Mouse (Mus musculus): ENCODE measurements around the gene Clip1. TPM values are rescaled to one million over a fixed set of nuclear protein-coding genes. Genes with fewer than 3 reads are reported as not detected.

The Clip1 gene
- total and polyA plus RNA-seq, 3 experiments, result 13.3 to 23.0 TPM; not detected in 1

DNA sequence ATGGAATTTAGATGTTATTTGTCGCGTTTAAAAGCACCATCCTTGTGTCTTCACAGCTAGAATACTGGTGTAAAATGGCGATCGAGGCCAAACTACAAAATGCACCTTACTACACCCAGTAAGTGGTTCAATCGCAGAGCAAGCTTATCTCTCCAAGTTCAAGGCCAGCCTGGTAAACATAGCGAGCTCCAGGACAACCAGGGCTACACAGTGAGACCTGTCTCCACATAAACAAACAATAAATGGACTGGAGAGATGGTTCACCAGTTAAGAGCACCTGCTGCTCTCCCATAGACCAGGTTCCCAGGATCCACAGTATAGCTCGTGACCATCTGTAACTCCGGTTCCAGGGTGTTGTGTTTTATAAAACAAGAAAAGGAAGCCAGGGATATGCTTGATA is 111.1 kb downstream of the Clip1 start:
- Histone ChIP-seq H3K36me3 (ENCODE audit: control insufficient read depth in 1 of 2, insufficient read depth in 2 of 2, low read length in 2 of 2) (peaks cover 0 to 11% of the 10 kb centered on the region in 2 experiments; a peak in 2 of 4 replicates), H3K9me3 (replicated peaks; ENCODE audit: insufficient read depth, low read length) (no peaks in the 10 kb centered on the region), H3K27me3 (ENCODE audit: control insufficient read depth in 1 of 2, insufficient read depth in 2 of 2, low read length in 2 of 2) (no peaks in the 10 kb centered on the region), H3K27ac (ENCODE audit: control insufficient read depth, low read depth, low read length) (no peak overlapping the region), H3K9ac (ENCODE audit: control insufficient read depth, low read depth, low read length, poor library complexity, severe bottlenecking) (peak overlapping the region; percentile 34), H3K4me3 (ENCODE audit: control insufficient read depth in 1 of 2, insufficient read depth in 1 of 2, low read depth in 2 of 2, low read length in 2 of 2) (peak overlapping the region; percentile 21 to 38), H3K4me1 (ENCODE audit: control insufficient read depth in 1 of 2, insufficient read depth in 2 of 2, low read length in 2 of 2) (peaks cover 4 to 7% of the 10 kb centered on the region in 2 experiments), H3K79me2 (ENCODE audit: control insufficient read depth, insufficient read depth, low read length, poor library complexity) (peaks cover 9% of the 10 kb centered on the region)
- no peak for TF ChIP-seq USF1 (IDR thresholded peaks at IDR 0.05; ENCODE audit: low read depth, low read length)
- TF ChIP-seq ZNF384 (IDR thresholded peaks at IDR 0.05; ENCODE audit: low read depth, low read length), result no peak
- no peak for TF ChIP-seq MEF2A (IDR thresholded peaks at IDR 0.05; ENCODE audit: extremely low read depth, insufficient replicate concordance, low read depth, low read length, poor library complexity, severe bottlenecking)
- TF ChIP-seq TBP (IDR thresholded peaks at IDR 0.05; ENCODE audit: low read depth, low read length), result no peak
- DNase-seq (ENCODE audit: low read depth, low spot score), result peak; percentile 49

DNA sequence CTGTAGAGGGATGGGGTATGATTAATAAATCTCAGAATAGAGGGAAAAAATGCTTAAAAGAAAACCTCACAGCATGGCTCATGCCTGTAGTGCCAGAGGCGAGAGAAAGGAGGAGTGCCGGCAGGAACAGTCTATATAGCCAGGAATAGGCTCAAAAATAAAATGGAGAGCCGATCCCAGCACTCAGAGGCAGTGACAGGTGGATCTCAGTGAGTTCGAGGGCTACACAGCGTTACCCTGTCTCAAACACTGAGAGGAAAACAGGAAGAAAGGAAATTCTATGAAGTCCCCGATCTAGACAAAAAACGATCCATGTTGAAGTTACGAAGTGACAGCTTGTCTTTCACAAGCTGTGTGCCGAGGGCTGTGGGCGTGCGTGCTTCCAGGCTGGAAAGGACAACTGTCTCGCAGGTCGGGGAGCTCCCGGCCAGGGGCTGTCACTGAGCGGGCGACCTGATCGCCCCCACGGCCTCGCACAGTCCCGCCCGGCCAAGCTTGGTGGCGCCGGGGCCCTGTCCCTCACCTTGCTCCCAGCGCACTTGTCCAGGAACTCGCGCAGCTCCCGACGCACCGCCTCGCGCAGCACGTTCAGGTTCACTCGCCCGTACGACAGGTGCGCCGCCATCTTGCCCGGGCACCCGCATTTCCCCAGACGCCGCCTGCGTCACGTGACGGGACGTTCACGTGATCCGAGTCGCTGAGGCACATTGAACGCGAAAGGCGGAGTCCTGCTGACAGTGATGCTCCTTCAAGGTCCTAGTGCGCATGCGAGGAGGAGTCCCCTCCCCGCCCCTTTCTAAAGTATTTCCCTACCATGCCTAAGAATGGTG is 111.8 kb downstream of the Clip1 start, which contains the start of gene Vps33a:
Gene Vps33a, minus strand, starts transcription at position 682 of the 830 bp plus-strand sequence.
- peak within 1 kb of the TSS; percentile 71 to 72 for H3K4me3 ChIP-seq (ENCODE audit: control insufficient read depth in 1 of 2, insufficient read depth in 1 of 2, low read depth in 2 of 2, low read length in 2 of 2)
- peaks cover 4 to 7% of the 10 kb centered on the region in 2 experiments for H3K4me1 ChIP-seq (ENCODE audit: control insufficient read depth in 1 of 2, insufficient read depth in 2 of 2, low read length in 2 of 2)
- TF ChIP-seq SIN3A (IDR thresholded peaks at IDR 0.05; ENCODE audit: low read length) (peak; percentile 99), NRF1 (IDR thresholded peaks at IDR 0.05; ENCODE audit: insufficient read depth, low read depth, low read length, poor library complexity, severe bottlenecking) (peak; percentile 80), POLR2AphosphoS2 (IDR thresholded peaks at IDR 0.05; ENCODE audit: low read length) (0 out of 2 replicates have a peak, but pooled peaks have one; percentile 29), POLR2A (IDR thresholded peaks at IDR 0.05; ENCODE audit: control insufficient read depth in 1 of 2, insufficient read depth in 1 of 2, low read depth in 1 of 2, low read length in 2 of 2, poor library complexity in 1 of 2) (peak; percentile 81 to 84), ZC3H11A (IDR thresholded peaks at IDR 0.05; ENCODE audit: low read depth, low read length) (no peak), TCF12 (IDR thresholded peaks at IDR 0.05; ENCODE audit: low read depth, low read length) (peak; percentile 57), MYC (IDR thresholded peaks at IDR 0.05; ENCODE audit: low read depth, low read length) (peak; percentile 76; the same call in 1 of the 2 replicates), RAD21 (IDR thresholded peaks at IDR 0.05; ENCODE audit: low read depth, low read length) (no peak), NELFE (IDR thresholded peaks at IDR 0.05; ENCODE audit: low read depth, low read length) (peak; percentile 66), MXI1 (IDR thresholded peaks at IDR 0.05; ENCODE audit: low read depth, low read length) (peak; percentile 96), TBP (IDR thresholded peaks at IDR 0.05; ENCODE audit: low read depth, low read length) (peak; percentile 69), USF2 (IDR thresholded peaks at IDR 0.05; ENCODE audit: borderline replicate concordance in 1 of 2, insufficient read depth in 1 of 2, low read depth in 1 of 2, low read length in 2 of 2) (peak; percentile 99 to 100), MAX (IDR thresholded peaks at IDR 0.05; ENCODE audit: low read length) (peak; percentile 98), ZNF384 (IDR thresholded peaks at IDR 0.05; ENCODE audit: low read depth, low read length) (no peak), BHLHE40 (IDR thresholded peaks at IDR 0.05; ENCODE audit: borderline replicate concordance, low read depth, low read length) (peak; percentile 95), USF1 (IDR thresholded peaks at IDR 0.05; ENCODE audit: low read depth, low read length) (peak; percentile 99), CHD2 (IDR thresholded peaks at IDR 0.05; ENCODE audit: low read length) (no peak), ZKSCAN1 (IDR thresholded peaks at IDR 0.05; ENCODE audit: low read depth, low read length) (no peak), MAFK (IDR thresholded peaks at IDR 0.05; ENCODE audit: borderline replicate concordance, low read depth, low read length) (no peak), KAT2A (conservative IDR thresholded peaks at IDR 0.05; ENCODE audit: low read depth, low read length) (no peak), MAZ (IDR thresholded peaks at IDR 0.05; ENCODE audit: low read depth, low read length) (no peak), ETS1 (IDR thresholded peaks at IDR 0.05; ENCODE audit: low read depth, low read length) (peak; percentile 65), TAL1 (IDR thresholded peaks at IDR 0.05; ENCODE audit: low read length) (no peak), CHD1 (IDR thresholded peaks at IDR 0.05; ENCODE audit: low read depth, low read length) (no peak), ELF1 (IDR thresholded peaks at IDR 0.05; ENCODE audit: low read depth, low read length) (0 out of 2 replicates have a peak, but pooled peaks have one; percentile 44), HCFC1 (IDR thresholded peaks at IDR 0.05; ENCODE audit: low read depth, low read length) (peak; percentile 89)
- H3K27ac ChIP-seq (ENCODE audit: control insufficient read depth, low read depth, low read length), result peak within 1 kb of the TSS; percentile 11
- peaks cover 0 to 11% of the 10 kb centered on the region in 2 experiments; a peak in 3 of 4 replicates for H3K36me3 ChIP-seq (ENCODE audit: control insufficient read depth in 1 of 2, insufficient read depth in 2 of 2, low read length in 2 of 2)
- DNase-seq (ENCODE audit: low read depth, low spot score), result peak; percentile 99
- no peaks in the 10 kb centered on the region for H3K27me3 ChIP-seq (ENCODE audit: control insufficient read depth in 1 of 2, insufficient read depth in 2 of 2, low read length in 2 of 2)
- peak within 1 kb of the TSS; percentile 71 for H3K9ac ChIP-seq (ENCODE audit: control insufficient read depth, low read depth, low read length, poor library complexity, severe bottlenecking)
- no peaks in the 10 kb centered on the region for H3K9me3 ChIP-seq (replicated peaks; ENCODE audit: insufficient read depth, low read length)
- H3K79me2 ChIP-seq (ENCODE audit: control insufficient read depth, insufficient read depth, low read length, poor library complexity), result peaks cover 9% of the 10 kb centered on the region

Data from MEL (cell line).